35 mouse cellular contexts compared by ENCODE assay signal in the genomic region with DNA sequence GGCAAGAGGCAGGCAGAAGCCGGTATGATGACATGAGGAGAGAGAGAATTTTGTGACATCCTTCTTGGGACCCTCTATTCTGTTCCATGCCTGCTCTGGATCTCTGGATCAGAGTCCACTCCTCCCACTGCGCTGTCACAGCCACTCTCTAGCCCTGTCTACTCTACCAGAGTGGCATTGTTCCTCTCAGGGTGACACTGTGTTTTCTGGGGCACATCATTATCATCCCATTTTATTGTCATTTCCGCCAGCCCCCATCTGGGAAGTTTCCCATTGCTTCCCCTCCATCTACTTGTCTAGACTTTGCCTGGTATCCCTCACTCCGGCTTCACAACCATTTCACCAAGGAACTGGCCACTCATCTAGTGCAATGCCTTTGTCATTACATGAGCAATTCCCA.
"Had no signal": no experiment of that assay in that cellular context is flagged by ENCODE, and none has a peak within 500 bp of the region (broad histone marks: within the 10 kb centered on the region; RNA-seq: fewer than 3 reads in every experiment).

No protein-coding gene starts in this region.

- H3K4me2 ChIP-seq: heart, embryonic 11.5 days; heart, embryonic 12.5 days; heart, embryonic 13.5 days; heart, embryonic 15.5 days; hindbrain, embryonic 12.5 days; hindbrain, embryonic 14.5 days; intestine, embryonic 15.5 days; kidney, embryonic 15.5 days had no signal

- H3K9ac ChIP-seq: heart, embryonic 12.5 days; heart, embryonic 13.5 days; heart, embryonic 15.5 days; hindbrain, embryonic 12.5 days; hindbrain, embryonic 13.5 days; hindbrain, embryonic 14.5 days; hindbrain, embryonic 15.5 days; intestine, embryonic 15.5 days; kidney, embryonic 15.5 days had no signal

- H3K4me1 ChIP-seq: heart, embryonic 12.5 days; heart, embryonic 13.5 days; heart, embryonic 15.5 days; hindbrain, embryonic 10.5 days; intestine, embryonic 15.5 days; kidney, embryonic 15.5 days had no signal

- H3K4me3 ChIP-seq: heart, embryonic 12.5 days; heart, embryonic 13.5 days; heart, embryonic 15.5 days; hindbrain, embryonic 10.5 days; hindbrain, embryonic 12.5 days; hindbrain, embryonic 13.5 days; hindbrain, embryonic 15.5 days; intestine, embryonic 15.5 days; kidney, embryonic 15.5 days; layer of hippocampus, adult 2 months; left cerebral cortex, adult 2 months had no signal

- ATAC-seq: hindbrain, embryonic 16.5 days; hindbrain, postnatal 0 days; inflammation-experienced regulatory T-cells, adult 6 months; intestine, embryonic 15.5 days; intestine, embryonic 16.5 days; intestine, postnatal 0 days had no signal

- H3K9me3 ChIP-seq: heart, embryonic 12.5 days; heart, embryonic 13.5 days; heart, embryonic 15.5 days; hindbrain, embryonic 10.5 days; hindbrain, embryonic 12.5 days; hindbrain, embryonic 13.5 days; hindbrain, embryonic 15.5 days; intestine, embryonic 15.5 days; kidney, embryonic 15.5 days had no signal

- H3K36me3 ChIP-seq: heart, embryonic 12.5 days; heart, embryonic 13.5 days; heart, embryonic 15.5 days; hindbrain, embryonic 10.5 days; hindbrain, embryonic 12.5 days; hindbrain, embryonic 13.5 days; hindbrain, embryonic 15.5 days; intestine, embryonic 15.5 days; kidney, embryonic 15.5 days had no signal

- H3K27ac ChIP-seq: heart, embryonic 13.5 days; heart, embryonic 15.5 days; hindbrain, embryonic 10.5 days; hindbrain, embryonic 12.5 days; hindbrain, embryonic 14.5 days; hindbrain, embryonic 15.5 days; hindbrain, postnatal 0 days; intestine, embryonic 15.5 days; kidney, embryonic 15.5 days; kidney, postnatal 0 days; layer of hippocampus, adult 2 months; left cerebral cortex, adult 2 months had no signal

- H3K27me3 ChIP-seq: heart, embryonic 12.5 days; heart, embryonic 13.5 days; heart, embryonic 15.5 days; hindbrain, embryonic 12.5 days; hindbrain, embryonic 13.5 days; hindbrain, embryonic 15.5 days; intestine, embryonic 15.5 days; kidney, embryonic 15.5 days had no signal

- DNase-seq: heart, postnatal 10 days; heart, postnatal 14 days; heart, postnatal 36 days; heart, postnatal 4 days; kidney, adult 11 months; kidney, adult 18-20 months; kidney, adult 2 months; kidney, adult 8-10 months; kidney, adult 9 months; kidney, postnatal 10 days; kidney, postnatal 14 days; kidney, postnatal 25 days; kidney, postnatal 36 days; kidney, postnatal 4 days; layer of hippocampus, adult 9-11 months; layer of hippocampus, postnatal 36 days had no signal
